Mouse (Mus musculus) MEL (cell line): ENCODE measurements at regions not wholly inside any gene's neighbourhood (a gene's known extent, or its start where the extent isn't known, plus 50 kb on each side); places are given as distances from the start of the nearest gene placed in this dataset.

ENCODE experiments used
- DNase-seq: peaks from one replicate; pipeline ENCODE4 v3.0.0; 2011; ENCODE audit warnings: low read depth, low spot score
- H3K27ac ChIP-seq: 2 replicates; pipeline ENCODE4 v1.5.1; 2012; ENCODE audit warnings: low read depth, mild to moderate bottlenecking, control low read depth, low read length, moderate library complexity; ENCODE audit not compliant: control insufficient read depth
- H3K27me3 ChIP-seq, 2 experiments: fragments of 150-350 bp in 1 of 2; sonication (generic) in 1 of 2; 2 replicates each; pipeline ENCODE4 v1.6.1; 2012; ENCODE audit warnings: low read length in 2 of 2, mild to moderate bottlenecking in 2 of 2, improper control_type of control experiment in 1 of 2, moderate library complexity in 1 of 2; ENCODE audit not compliant: insufficient read depth in 2 of 2, control insufficient read depth in 1 of 2
- H3K36me3 ChIP-seq, 2 experiments: 2 replicates each; pipeline ENCODE4 v1.6.1; 2012 to 2014; ENCODE audit warnings: low read length in 2 of 2, improper control_type of control experiment in 1 of 2, inconsistent platforms in 1 of 2, mild to moderate bottlenecking in 1 of 2; ENCODE audit not compliant: insufficient read depth in 2 of 2, control insufficient read depth in 1 of 2
- H3K4me1 ChIP-seq, 2 experiments: fragments of 150-350 bp in 1 of 2; sonication (generic) in 1 of 2; 2 replicates each; pipeline ENCODE4 v1.6.1; 2012; ENCODE audit warnings: low read length in 2 of 2, improper control_type of control experiment in 1 of 2, mild to moderate bottlenecking in 1 of 2; ENCODE audit not compliant: insufficient read depth in 2 of 2, control insufficient read depth in 1 of 2
- H3K4me3 ChIP-seq, 2 experiments: fragments of 150-350 bp in 1 of 2; sonication (generic) in 1 of 2; 2 replicates each; pipeline ENCODE4 v1.5.1; 2012; ENCODE audit warnings: low read depth in 2 of 2, low read length in 2 of 2, mild to moderate bottlenecking in 2 of 2, moderate library complexity in 2 of 2, control low read depth in 1 of 2, improper control_type of control experiment in 1 of 2; ENCODE audit not compliant: control insufficient read depth in 1 of 2, insufficient read depth in 1 of 2
- H3K79me2 ChIP-seq: 2 replicates; pipeline ENCODE4 v1.6.1; 2012; ENCODE audit warnings: mild to moderate bottlenecking, low read length, moderate library complexity; ENCODE audit not compliant: control insufficient read depth, poor library complexity, insufficient read depth
- H3K9ac ChIP-seq: 2 replicates; pipeline ENCODE4 v1.6.1; 2012; ENCODE audit warnings: low read depth, mild to moderate bottlenecking, control low read depth, low read length, moderate library complexity; ENCODE audit not compliant: control insufficient read depth, poor library complexity, severe bottlenecking
- H3K9me3 ChIP-seq: fragments of 150-350 bp; sonication (generic); replicated peaks from 2 replicates; pipeline ENCODE4 v1.6.1; 2012; ENCODE audit warnings: mild to moderate bottlenecking, low read length, improper control_type of control experiment, moderate library complexity; ENCODE audit not compliant: insufficient read depth
- CHD1 ChIP-seq: IDR thresholded peaks from 2 replicates; pipeline ENCODE4 v1.6.1; 2012; ENCODE audit warnings: low read depth, mild to moderate bottlenecking, inconsistent platforms, low read length, improper control_type of control experiment
- CHD2 ChIP-seq: IDR thresholded peaks from 2 replicates; pipeline ENCODE4 v1.6.1; 2011; ENCODE audit warnings: low read length, improper control_type of control experiment
- E2F4 ChIP-seq: IDR thresholded peaks from 2 replicates; pipeline ENCODE4 v1.6.1; 2011; ENCODE audit warnings: low read depth, low read length, improper control_type of control experiment, borderline replicate concordance
- ELF1 ChIP-seq: IDR thresholded peaks from 2 replicates; pipeline ENCODE4 v1.6.1; 2014; ENCODE audit warnings: low read depth, mild to moderate bottlenecking, inconsistent platforms, low read length, improper control_type of control experiment, moderate library complexity
- EP300 ChIP-seq, 2 experiments: IDR thresholded peaks; 2 replicates each; pipeline ENCODE4 v1.6.1; 2011; ENCODE audit warnings: improper control_type of control experiment in 2 of 2, low read length in 2 of 2, low read depth in 1 of 2, mild to moderate bottlenecking in 1 of 2
- HCFC1 ChIP-seq: IDR thresholded peaks from 2 replicates; pipeline ENCODE4 v1.6.1; 2012; ENCODE audit warnings: low read depth, mild to moderate bottlenecking, inconsistent platforms, low read length, improper control_type of control experiment, moderate library complexity
- MAFK ChIP-seq: IDR thresholded peaks from 2 replicates; pipeline ENCODE4 v1.6.1; 2011; ENCODE audit warnings: low read depth, mild to moderate bottlenecking, low read length, improper control_type of control experiment, borderline replicate concordance
- MEF2A ChIP-seq: IDR thresholded peaks from 2 replicates; pipeline ENCODE4 v1.6.1; 2014; ENCODE audit warnings: low read depth, mild to moderate bottlenecking, inconsistent platforms, low read length, improper control_type of control experiment; ENCODE audit not compliant: poor library complexity, insufficient replicate concordance, severe bottlenecking; ENCODE audit errors: extremely low read depth
- POLR2A ChIP-seq, 2 experiments: IDR thresholded peaks; 2 replicates each; pipeline ENCODE4 v1.6.1; 2011 to 2012; ENCODE audit warnings: low read length in 2 of 2, mild to moderate bottlenecking in 2 of 2, control low read depth in 1 of 2, improper control_type of control experiment in 1 of 2, low read depth in 1 of 2, moderate library complexity in 1 of 2; ENCODE audit not compliant: control insufficient read depth in 1 of 2, insufficient read depth in 1 of 2, poor library complexity in 1 of 2
- POLR2AphosphoS2 ChIP-seq: IDR thresholded peaks from 2 replicates; pipeline ENCODE4 v1.6.1; 2011; ENCODE audit warnings: low read length, improper control_type of control experiment
- POLR2AphosphoS5 ChIP-seq: IDR thresholded peaks from 2 replicates; pipeline ENCODE4 v1.6.1; 2012; ENCODE audit warnings: low read depth, borderline replicate concordance, mild to moderate bottlenecking, inconsistent platforms, low read length, moderate library complexity, mixed read lengths
- RAD21 ChIP-seq: IDR thresholded peaks from 2 replicates; pipeline ENCODE4 v1.6.1; 2011; ENCODE audit warnings: mild to moderate bottlenecking, low read depth, low read length, improper control_type of control experiment
- RCOR1 ChIP-seq: IDR thresholded peaks from 2 replicates; pipeline ENCODE4 v1.6.1; 2012; ENCODE audit warnings: low read depth, mild to moderate bottlenecking, inconsistent platforms, low read length, improper control_type of control experiment
- TCF12 ChIP-seq: IDR thresholded peaks from 2 replicates; pipeline ENCODE4 v1.6.1; 2014; ENCODE audit warnings: low read depth, mild to moderate bottlenecking, inconsistent platforms, low read length, improper control_type of control experiment, moderate library complexity
- UBTF ChIP-seq: IDR thresholded peaks from 2 replicates; pipeline ENCODE4 v1.6.1; 2012; ENCODE audit warnings: low read depth, mild to moderate bottlenecking, inconsistent platforms, low read length, improper control_type of control experiment, moderate library complexity, borderline replicate concordance; ENCODE audit not compliant: insufficient read depth
- USF2 ChIP-seq, 2 experiments: IDR thresholded peaks; 2 replicates each; pipeline ENCODE4 v1.6.1; 2011 to 2012; ENCODE audit warnings: improper control_type of control experiment in 2 of 2, low read length in 2 of 2, borderline replicate concordance in 1 of 2, inconsistent platforms in 1 of 2, low read depth in 1 of 2, mild to moderate bottlenecking in 1 of 2; ENCODE audit not compliant: insufficient read depth in 1 of 2
- ZKSCAN1 ChIP-seq: IDR thresholded peaks from 2 replicates; pipeline ENCODE4 v1.6.1; 2012; ENCODE audit warnings: low read depth, mild to moderate bottlenecking, inconsistent platforms, low read length, improper control_type of control experiment, moderate library complexity
- ZMIZ1 ChIP-seq: IDR thresholded peaks from 2 replicates; pipeline ENCODE4 v1.6.1; 2012; ENCODE audit warnings: low read depth, mild to moderate bottlenecking, inconsistent platforms, low read length, improper control_type of control experiment, moderate library complexity

GRCm38 (mm10) chr5:73880936-73881335 is 187.3 kb downstream of the Usp46 start:
- DNase-seq, result no peak
- TF ChIP-seq POLR2AphosphoS5 (no peak), EP300 (IDR thresholded peaks at IDR 0.05; ENCODE audit: low read depth in 1 of 2, low read length in 2 of 2) (no peak), ELF1 (no peak), TCF12 (no peak), RCOR1 (no peak), USF2 (IDR thresholded peaks at IDR 0.05; ENCODE audit: borderline replicate concordance in 1 of 2, insufficient read depth in 1 of 2, low read depth in 1 of 2, low read length in 2 of 2) (no peak)
- H3K4me1 ChIP-seq, result no peaks in the 10 kb centered on the region
- no peak overlapping the region for H3K4me3 ChIP-seq
- no peaks in the 10 kb centered on the region for H3K36me3 ChIP-seq
- no peaks in the 10 kb centered on the region for H3K79me2 ChIP-seq
- no peak overlapping the region for H3K9ac ChIP-seq
- peaks cover 0 to 1% of the 10 kb centered on the region in 2 experiments; a peak in 3 of 4 replicates for H3K27me3 ChIP-seq
- H3K27ac ChIP-seq, result no peak overlapping the region
- H3K9me3 ChIP-seq, result no peaks in the 10 kb centered on the region

DNA sequence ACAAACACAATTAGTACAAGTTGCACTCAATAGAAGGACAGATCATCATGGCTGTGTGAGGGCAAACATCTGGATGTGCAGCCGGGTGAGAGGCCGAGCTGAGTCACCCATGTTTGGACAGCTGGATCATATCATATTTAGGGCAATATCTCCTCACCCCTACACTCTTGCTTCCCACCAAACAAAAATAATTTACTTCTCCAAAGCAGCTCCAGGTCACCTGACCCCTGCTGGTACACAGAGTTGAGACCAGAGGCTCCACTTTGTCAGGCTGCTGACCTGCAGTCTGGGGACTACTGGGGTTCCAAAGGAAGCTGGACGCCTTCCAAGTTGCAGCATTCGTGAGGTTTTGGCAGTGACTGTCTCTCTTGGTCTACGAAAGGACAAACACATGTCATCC is 186.3 kb downstream of the Usp46 start:
- Histone ChIP-seq H3K36me3 (no peaks in the 10 kb centered on the region), H3K27ac (no peak overlapping the region), H3K27me3 (peaks cover 0 to 1% of the 10 kb centered on the region in 2 experiments; a peak in 3 of 4 replicates), H3K9ac (no peak overlapping the region), H3K4me3 (no peak overlapping the region), H3K9me3 (no peaks in the 10 kb centered on the region), H3K4me1 (no peaks in the 10 kb centered on the region), H3K79me2 (no peaks in the 10 kb centered on the region)
- DNase-seq, result no peak
- TF ChIP-seq ZMIZ1 (no peak), CHD1 (no peak), UBTF (no peak), MEF2A (no peak), POLR2A (IDR thresholded peaks at IDR 0.05; ENCODE audit: control insufficient read depth in 1 of 2, insufficient read depth in 1 of 2, low read depth in 1 of 2, low read length in 2 of 2, poor library complexity in 1 of 2) (no peak), RAD21 (no peak), POLR2AphosphoS2 (no peak), ZKSCAN1 (no peak), CHD2 (no peak), MAFK (no peak), E2F4 (no peak), HCFC1 (no peak)
